Mouse (Mus musculus): Measurements from ENCODE around the gene Herpud2. TPM values are rescaled to one million over a fixed set of nuclear protein-coding genes. Genes with fewer than 3 reads are reported as not detected.

The Herpud2 gene
- polyA plus RNA-seq, 1 experiment from 2014 or later, result 32.7 TPM

DNA sequence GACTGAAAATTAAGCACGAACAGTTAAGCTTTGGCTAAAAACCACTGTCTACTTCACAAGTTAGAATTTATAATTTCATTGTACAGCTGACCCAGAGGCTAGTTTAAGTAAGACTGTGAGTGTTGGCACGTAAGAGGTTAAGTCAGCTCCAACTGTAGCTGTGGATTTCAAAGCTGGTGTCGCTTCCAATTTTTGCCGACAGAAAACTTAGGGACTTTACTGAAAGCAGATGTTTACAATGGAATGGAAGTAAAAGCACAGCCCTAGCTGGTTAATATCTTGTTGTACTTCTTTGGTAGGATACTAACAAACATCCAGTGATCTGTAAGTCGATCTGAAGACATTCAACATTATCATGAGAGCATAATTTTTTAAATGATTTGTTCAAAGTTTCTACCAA lies 23.0 kb upstream of the Herpud2 start:
- Histone ChIP-seq H3K9ac (no peak overlapping the region), H3K4me1 (peaks cover 18% of the 10 kb centered on the region), H3K36me3 (no peaks in the 10 kb centered on the region), H3K4me3 (replicated peaks) (no peak overlapping the region), H3K27ac (peak overlapping the region; percentile 49), H3K9me3 (replicated peaks) (no peaks in the 10 kb centered on the region), H3K27me3 (no peaks in the 10 kb centered on the region), H3K4me2 (no peak overlapping the region)
- 58% methylated on average over 5 of the region's 5 CpGs for WGBS
- no peak for ATAC-seq (replicated peaks; ENCODE audit: low FRiP score)

DNA sequence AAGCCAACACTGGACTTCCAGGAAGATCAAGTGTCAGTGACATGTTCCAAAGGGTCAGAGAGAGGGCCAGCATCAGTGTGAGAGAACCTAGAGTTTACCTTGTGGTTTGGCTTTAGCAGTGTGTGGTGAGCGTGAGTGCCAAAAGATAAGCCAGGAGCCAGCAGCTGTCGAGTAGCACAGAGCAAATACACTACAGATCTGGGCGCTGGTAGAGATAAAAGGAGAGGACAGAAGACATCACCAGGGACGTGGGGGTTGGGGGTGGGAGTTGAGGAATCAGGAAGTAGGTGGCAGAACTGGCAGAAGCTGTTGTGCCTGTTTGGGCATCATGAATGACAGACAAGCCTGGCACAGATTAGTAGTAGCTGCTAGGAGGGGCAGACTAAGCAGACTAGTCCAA lies 21.6 kb upstream of the Herpud2 start:
- Histone ChIP-seq H3K27me3 (no peaks in the 10 kb centered on the region), H3K4me3 (replicated peaks) (no peak overlapping the region), H3K36me3 (no peaks in the 10 kb centered on the region), H3K9me3 (replicated peaks) (no peaks in the 10 kb centered on the region), H3K27ac (no peak overlapping the region), H3K9ac (no peak overlapping the region), H3K4me1 (peaks cover 17% of the 10 kb centered on the region), H3K4me2 (no peak overlapping the region)
- no peak for ATAC-seq (replicated peaks; ENCODE audit: low FRiP score)
- whole genome bisulfite sequencing, result 68% methylated on average over 4 of the region's 4 CpGs

DNA sequence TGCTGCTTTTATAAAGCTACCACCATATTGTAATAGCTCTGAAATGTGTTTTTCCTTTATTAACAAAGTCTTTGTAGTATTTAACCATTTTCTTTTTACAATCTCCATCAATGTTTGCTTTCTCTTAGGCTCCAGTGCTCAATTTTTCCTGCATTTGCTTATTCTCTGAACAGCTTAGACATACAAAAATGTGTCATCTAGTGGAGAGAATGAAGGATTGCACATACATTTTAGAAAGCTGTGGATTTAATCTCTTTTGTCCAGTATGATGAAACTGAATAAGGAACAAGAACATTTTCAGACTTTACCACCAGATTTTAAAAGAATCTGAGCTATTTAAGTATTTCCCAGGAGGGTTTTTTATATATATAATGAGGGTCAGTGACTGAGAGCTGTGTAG lies 18.0 kb upstream of the Herpud2 start:
- Histone ChIP-seq H3K4me2 (no peak overlapping the region), H3K27ac (no peak overlapping the region; the same call in 1 of the 2 replicates)
- no peak for ATAC-seq (replicated peaks; ENCODE audit: low FRiP score)

DNA sequence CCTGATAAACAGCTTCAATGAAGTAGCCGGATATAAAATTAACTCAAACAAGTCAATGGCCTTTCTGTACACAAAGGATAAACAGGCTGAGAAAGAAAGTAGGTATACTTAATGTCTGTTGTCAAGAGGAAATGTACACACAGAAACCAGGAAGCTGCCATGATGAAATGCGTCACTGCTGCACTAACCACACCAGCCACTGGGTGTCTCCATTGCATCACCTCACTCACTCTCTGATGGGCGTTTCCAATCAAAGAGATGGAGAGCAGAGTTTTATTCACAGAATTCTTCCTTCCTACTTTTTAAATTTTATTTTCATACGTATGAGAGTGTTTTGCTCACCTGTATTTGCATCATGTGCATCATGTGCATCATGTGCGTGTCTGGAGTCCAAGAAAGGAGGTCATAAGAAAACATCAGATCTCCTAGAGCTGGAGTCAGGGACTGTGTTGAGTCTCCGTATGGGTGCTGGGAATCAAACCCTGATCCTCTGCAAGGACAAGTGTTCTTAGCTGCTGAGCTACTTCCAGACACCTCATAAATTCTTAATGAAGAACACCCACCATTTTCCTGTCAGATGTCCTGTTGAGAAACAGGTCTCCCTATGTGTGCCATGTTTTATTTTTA lies 16.0 kb upstream of the Herpud2 start:
- H3K9me3 ChIP-seq (replicated peaks), result no peaks in the 10 kb centered on the region
- H3K9ac ChIP-seq, result no peak overlapping the region
- no peak overlapping the region for H3K27ac ChIP-seq
- H3K4me1 ChIP-seq, result no peaks in the 10 kb centered on the region
- no peak overlapping the region for H3K4me3 ChIP-seq (replicated peaks)
- no peaks in the 10 kb centered on the region for H3K36me3 ChIP-seq
- no peak overlapping the region for H3K4me2 ChIP-seq
- WGBS, result 31% methylated on average over 6 of the region's 6 CpGs
- no peak; the same call in 1 of the 2 replicates for ATAC-seq (replicated peaks; ENCODE audit: low FRiP score)
- H3K27me3 ChIP-seq, result no peaks in the 10 kb centered on the region

More for the DNA sequence above, 18.0 kb upstream of the Herpud2 start:
- H3K36me3 ChIP-seq, result no peaks in the 10 kb centered on the region
- no peak overlapping the region for H3K9ac ChIP-seq
- H3K4me1 ChIP-seq, result no peaks in the 10 kb centered on the region
- H3K4me3 ChIP-seq (replicated peaks), result no peak overlapping the region
- H3K27me3 ChIP-seq, result no peaks in the 10 kb centered on the region
- no peaks in the 10 kb centered on the region for H3K9me3 ChIP-seq (replicated peaks)

- Histone ChIP-seq H3K27me3 (no peaks in the 10 kb centered on the region), H3K4me2 (no peak overlapping the region), H3K9me3 (replicated peaks) (no peaks in the 10 kb centered on the region), H3K4me1 (no peaks in the 10 kb centered on the region), H3K4me3 (replicated peaks) (no peak overlapping the region), H3K36me3 (no peaks in the 10 kb centered on the region), H3K27ac (no peak overlapping the region), H3K9ac (no peak overlapping the region)
- 39% methylated on average over 4 of the region's 4 CpGs for WGBS
- no peak for ATAC-seq (replicated peaks; ENCODE audit: low FRiP score)
Measured at GRCm38 (mm10) chr9:25158218-25158617, 6.6 kb upstream of the Herpud2 start.

GRCm38 (mm10) chr9:25156377-25156776 lies 4.8 kb upstream of the Herpud2 start:
- Histone ChIP-seq H3K4me3 (replicated peaks) (no peak overlapping the region), H3K27me3 (no peaks in the 10 kb centered on the region), H3K9me3 (replicated peaks) (no peaks in the 10 kb centered on the region), H3K9ac (no peak overlapping the region), H3K4me1 (peaks cover 8% of the 10 kb centered on the region), H3K4me2 (no peak overlapping the region), H3K36me3 (no peaks in the 10 kb centered on the region), H3K27ac (no peak overlapping the region)
- ATAC-seq (replicated peaks; ENCODE audit: low FRiP score), result no peak
- WGBS, result 29% methylated on average over 1 of the region's 1 CpGs

GRCm38 (mm10) chr9:25153066-25153465 lies 1.4 kb upstream of the Herpud2 start:
- Histone ChIP-seq H3K9me3 (replicated peaks) (no peaks in the 10 kb centered on the region), H3K27me3 (no peaks in the 10 kb centered on the region), H3K4me1 (peaks cover 20% of the 10 kb centered on the region), H3K4me2 (no peak overlapping the region), H3K9ac (no peak overlapping the region), H3K4me3 (replicated peaks) (no peak overlapping the region), H3K27ac (no peak overlapping the region), H3K36me3 (no peaks in the 10 kb centered on the region)
- no peak for ATAC-seq (replicated peaks; ENCODE audit: low FRiP score)

GRCm38 (mm10) chr9:25152457-25152856 lies 837 bp upstream of the Herpud2 start:
- H3K36me3 ChIP-seq, result no peaks in the 10 kb centered on the region
- H3K27ac ChIP-seq, result peak overlapping the region; percentile 98
- peaks cover 20% of the 10 kb centered on the region for H3K4me1 ChIP-seq
- peak overlapping the region; percentile 84 for H3K4me3 ChIP-seq (replicated peaks)
- no peak for ATAC-seq (replicated peaks; ENCODE audit: low FRiP score)
- peak overlapping the region; percentile 70 for H3K4me2 ChIP-seq
- no peaks in the 10 kb centered on the region for H3K27me3 ChIP-seq
- 13% methylated on average over 1 of the region's 1 CpGs for WGBS
- peak overlapping the region; percentile 92 for H3K9ac ChIP-seq
- H3K9me3 ChIP-seq (replicated peaks), result no peaks in the 10 kb centered on the region

GRCm38 (mm10) chr9:25150791-25151610 lies 619 bp downstream of the Herpud2 start:
- peaks cover 20% of the 10 kb centered on the region for H3K4me1 ChIP-seq
- no peaks in the 10 kb centered on the region for H3K27me3 ChIP-seq
- peak overlapping the region; percentile 98 for H3K27ac ChIP-seq
- H3K9me3 ChIP-seq (replicated peaks), result no peaks in the 10 kb centered on the region
- no peaks in the 10 kb centered on the region for H3K36me3 ChIP-seq
- peak overlapping the region; percentile 92 for H3K9ac ChIP-seq
- H3K4me2 ChIP-seq, result peak overlapping the region; percentile 70
- under 1% methylated on average over 72 of the region's 73 CpGs for WGBS
- ATAC-seq (replicated peaks; ENCODE audit: low FRiP score), result peak; percentile 85
- H3K4me3 ChIP-seq (replicated peaks), result peak overlapping the region; percentile 84

GRCm38 (mm10) chr9:25148767-25149166 lies 2.9 kb downstream of the Herpud2 start:
- Histone ChIP-seq H3K9ac (no peak overlapping the region; the same call in 1 of the 2 replicates), H3K36me3 (no peaks in the 10 kb centered on the region), H3K4me3 (replicated peaks) (peak overlapping the region; percentile 16; the same call in 1 of the 2 replicates), H3K27ac (no peak overlapping the region), H3K4me1 (peaks cover 20% of the 10 kb centered on the region), H3K4me2 (peak overlapping the region; percentile 46), H3K9me3 (replicated peaks) (no peaks in the 10 kb centered on the region), H3K27me3 (no peaks in the 10 kb centered on the region)
- ATAC-seq (replicated peaks; ENCODE audit: low FRiP score), result no peak

GRCm38 (mm10) chr9:25145925-25146324 lies 5.7 kb downstream of the Herpud2 start:
- no peaks in the 10 kb centered on the region for H3K27me3 ChIP-seq
- no peaks in the 10 kb centered on the region for H3K36me3 ChIP-seq
- H3K4me1 ChIP-seq, result peaks cover 12% of the 10 kb centered on the region
- H3K4me3 ChIP-seq (replicated peaks), result no peak overlapping the region
- H3K4me2 ChIP-seq, result no peak overlapping the region
- H3K9me3 ChIP-seq (replicated peaks), result no peaks in the 10 kb centered on the region
- ATAC-seq (replicated peaks; ENCODE audit: low FRiP score), result no peak
- H3K27ac ChIP-seq, result no peak overlapping the region
- 88% methylated on average over 1 of the region's 1 CpGs for WGBS
- no peak overlapping the region for H3K9ac ChIP-seq

DNA sequence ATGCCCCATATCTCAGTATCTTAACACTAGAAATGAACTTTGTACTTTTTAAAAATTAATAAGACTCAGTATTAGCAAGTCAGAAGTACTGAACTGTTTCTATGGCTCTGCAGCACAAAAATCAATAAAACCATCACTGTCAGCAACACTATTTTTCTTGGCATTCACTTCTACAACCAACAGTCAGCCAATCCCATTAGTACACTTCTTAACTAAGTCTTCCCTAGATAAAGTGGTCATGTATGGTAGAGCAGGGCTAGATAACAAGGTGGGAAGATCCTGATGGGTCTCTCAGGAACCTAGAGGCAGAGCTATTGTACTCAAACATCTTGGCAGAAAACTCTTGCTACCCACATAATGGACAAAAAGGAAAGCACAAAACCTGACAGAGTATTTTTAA lies 7.7 kb downstream of the Herpud2 start:
- H3K36me3 ChIP-seq, result no peaks in the 10 kb centered on the region
- ATAC-seq (replicated peaks; ENCODE audit: low FRiP score), result no peak

More for the DNA sequence above, 7.7 kb downstream of the Herpud2 start:
- Histone ChIP-seq H3K9ac (no peak overlapping the region), H3K4me2 (no peak overlapping the region), H3K4me3 (replicated peaks) (no peak overlapping the region), H3K9me3 (replicated peaks) (no peaks in the 10 kb centered on the region), H3K4me1 (peaks cover 7% of the 10 kb centered on the region), H3K27ac (no peak overlapping the region), H3K27me3 (no peaks in the 10 kb centered on the region)
